Mouse (Mus musculus) CH12.LX (cell line): Measurements from ENCODE around the gene Atl1.

Source experiments
- MAX ChIP-seq: IDR thresholded peaks from 2 replicates; pipeline ENCODE4 v1.6.1; 2011; ENCODE audit warnings: low read length, improper control_type of control experiment
- POLR2A ChIP-seq: IDR thresholded peaks from 2 replicates; pipeline ENCODE4 v1.6.1; 2011; ENCODE audit warnings: low read depth, mild to moderate bottlenecking, improper control_type of control experiment, low read length
- USF1 ChIP-seq: IDR thresholded peaks from 2 replicates; pipeline ENCODE4 v1.6.1; 2014; ENCODE audit warnings: low read depth, mild to moderate bottlenecking, inconsistent platforms, low read length, improper control_type of control experiment

DNA sequence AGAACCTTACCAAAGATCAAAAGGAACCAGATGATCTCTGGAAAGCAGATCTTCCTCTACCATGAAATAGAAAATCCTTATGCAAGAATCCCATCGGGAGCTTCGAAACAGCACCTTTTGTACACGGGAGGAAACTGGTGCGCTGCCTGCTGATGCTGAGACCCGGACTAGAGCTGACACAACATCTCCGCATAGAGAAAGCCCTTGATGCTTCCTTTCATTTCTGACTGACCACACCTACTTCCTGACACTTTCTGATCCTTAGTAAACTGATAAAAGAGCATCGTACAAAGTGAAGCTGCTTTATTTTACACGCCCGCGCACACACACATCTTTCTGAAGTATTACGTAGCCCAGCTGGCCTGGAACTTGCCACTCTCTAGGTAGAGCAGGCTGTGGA is 39.0 kb upstream of the Atl1 start:
- TF ChIP-seq MAX (no peak), USF1 (no peak), POLR2A (no peak)
